In genomic region chr1:166940146-166941076, GRCm38 (mm10) we compare ENCODE assay signal across 7 mouse cellular contexts.
A peak's percentile ranks its signal among the peaks of the same experiment; 100 is the strongest.
DNase-seq lines count a peak whose midpoint lies in the region; ATAC-seq and TF ChIP-seq lines count a peak whose summit lies in the region.
"Not testable (repeated sequence)": the region's sequence is repeated elsewhere in the genome, so short reads cannot be mapped to it uniquely, and the experiment has no call there.

No protein-coding gene starts in this region.

- not testable (repeated sequence) for TF ChIP-seq EP300 in heart, postnatal 0 days (IDR thresholded peaks at IDR 0.05; ENCODE audit: low read depth)

- H3K4me3 ChIP-seq in embryonic facial prominence, embryonic 10.5 days = peak overlapping the region; percentile 43
- H3K4me3 ChIP-seq in forebrain, embryonic 15.5 days = peak overlapping the region; percentile 36
- peak overlapping the region; percentile 19 for H3K4me3 ChIP-seq in heart, postnatal 0 days (ENCODE audit: low read depth, low read length)
- peak overlapping the region; percentile 24 for H3K4me3 ChIP-seq in intestine, embryonic 15.5 days (replicated peaks)
- H3K4me3 ChIP-seq in liver, adult 2 months (ENCODE audit: insufficient read depth, low read depth, low read length) = peak overlapping the region; percentile 33; the same call in 1 of the 2 replicates
- H3K4me3 ChIP-seq in midbrain, embryonic 13.5 days (replicated peaks) = peak overlapping the region; percentile 27

- not testable (repeated sequence) for H3K79me2 ChIP-seq in liver, adult 2 months (ENCODE audit: control insufficient read depth, insufficient read depth, low read length)

- TF ChIP-seq POLR2A in liver, adult 2 months (IDR thresholded peaks at IDR 0.05; ENCODE audit: extremely low read depth, insufficient read depth, low read length) = not testable (repeated sequence)

- 55% methylated on average over 31 of the region's 31 CpGs for WGBS in embryonic facial prominence, embryonic 10.5 days
- WGBS in forebrain, embryonic 15.5 days = 59% methylated on average over 31 of the region's 31 CpGs
- 58% methylated on average over 31 of the region's 31 CpGs for WGBS in heart, postnatal 0 days
- WGBS in intestine, embryonic 15.5 days = 58% methylated on average over 31 of the region's 31 CpGs
- 49% methylated on average over 31 of the region's 31 CpGs for WGBS in liver, adult 2 months
- WGBS in midbrain, embryonic 13.5 days = 60% methylated on average over 31 of the region's 31 CpGs

- H3K9me3 ChIP-seq in embryonic facial prominence, embryonic 10.5 days; forebrain, embryonic 15.5 days; heart, postnatal 0 days (replicated peaks; ENCODE audit: control insufficient read depth, low read length); intestine, embryonic 15.5 days; midbrain, embryonic 13.5 days: not testable (repeated sequence)

- DNase-seq in embryonic facial prominence, embryonic 10.5 days (ENCODE audit: low spot score) = peak; percentile 39
- not testable (repeated sequence) for DNase-seq in heart, postnatal 0 days (ENCODE audit: low spot score); liver, adult 2 months (ENCODE audit: extremely low read depth, low read depth, low spot score)
- peak; percentile 63 for DNase-seq in retina, postnatal 1 day

- peak overlapping the region; percentile 33 for H3K4me2 ChIP-seq in forebrain, embryonic 15.5 days (replicated peaks)
- H3K4me2 ChIP-seq in heart, postnatal 0 days (ENCODE audit: low read depth, low read length) = peak overlapping the region; percentile 28; the same call in 1 of the 2 replicates
- peak overlapping the region; percentile 37; the same call in 1 of the 2 replicates for H3K4me2 ChIP-seq in intestine, embryonic 15.5 days (replicated peaks)
- peak overlapping the region; percentile 33 for H3K4me2 ChIP-seq in midbrain, embryonic 13.5 days (replicated peaks)

- not testable (repeated sequence) for H3K36me3 ChIP-seq in embryonic facial prominence, embryonic 10.5 days (replicated peaks); forebrain, embryonic 15.5 days; heart, postnatal 0 days (replicated peaks; ENCODE audit: control insufficient read depth, insufficient read depth, low read length); intestine, embryonic 15.5 days; liver, adult 2 months (ENCODE audit: control insufficient read depth, insufficient read depth, low read length); midbrain, embryonic 13.5 days

- TF ChIP-seq CTCF in heart, postnatal 0 days (IDR thresholded peaks at IDR 0.05; ENCODE audit: low read depth); liver, adult 2 months (IDR thresholded peaks at IDR 0.05; ENCODE audit: low read depth, low read length): not testable (repeated sequence)

- H3K27me3 ChIP-seq in embryonic facial prominence, embryonic 10.5 days (replicated peaks; ENCODE audit: low read depth, poor library complexity, severe bottlenecking); forebrain, embryonic 15.5 days; heart, postnatal 0 days (ENCODE audit: control insufficient read depth, insufficient read depth, low read length); intestine, embryonic 15.5 days (replicated peaks); liver, adult 2 months (ENCODE audit: control insufficient read depth, insufficient read depth, low read length); midbrain, embryonic 13.5 days: not testable (repeated sequence)

- not testable (repeated sequence) for H3K9ac ChIP-seq in forebrain, embryonic 15.5 days (replicated peaks); heart, postnatal 0 days (replicated peaks; ENCODE audit: low read depth, low read length); intestine, embryonic 15.5 days; liver, adult 2 months (ENCODE audit: low read depth, low read length); midbrain, embryonic 13.5 days (replicated peaks)

- not testable (repeated sequence) for H3K4me1 ChIP-seq in embryonic facial prominence, embryonic 10.5 days; forebrain, embryonic 15.5 days; heart, postnatal 0 days (ENCODE audit: control insufficient read depth, insufficient read depth); intestine, embryonic 15.5 days (replicated peaks); liver, adult 2 months (ENCODE audit: control insufficient read depth, insufficient read depth, low read length); midbrain, embryonic 13.5 days (replicated peaks)

- ATAC-seq in forebrain, embryonic 15.5 days (replicated peaks) = peak; percentile 85
- not testable (repeated sequence) for ATAC-seq in heart, postnatal 0 days (ENCODE audit: insufficient read depth, low read depth); intestine, embryonic 15.5 days
- peak; percentile 76 for ATAC-seq in midbrain, embryonic 13.5 days

- not testable (repeated sequence) for H3K27ac ChIP-seq in embryonic facial prominence, embryonic 10.5 days (replicated peaks); heart, postnatal 0 days (ENCODE audit: low read depth); intestine, embryonic 15.5 days; liver, adult 2 months (replicated peaks; ENCODE audit: insufficient read depth, low read depth, low read length); midbrain, embryonic 13.5 days
- peak overlapping the region; percentile 64 for H3K27ac ChIP-seq in forebrain, embryonic 15.5 days (replicated peaks)
